Mouse (Mus musculus) liver, adult 10 weeks (tissue): ENCODE measurements around the gene Timmdc1. TPM values are rescaled to one million over a fixed set of nuclear protein-coding genes. Genes with fewer than 3 reads are reported as not detected.

ENCODE experiments used
- polyA plus RNA-seq: library from polyadenylated mRNA; stranded (reverse); fragments of 350-450 nt; fragmentation: Illumina TruSeq; extraction: RNeasy Lipid Tissue Mini Kit (QIAGEN cat#74804); gene quantifications from one replicate; pipeline ENCODE4 v1.2.3, GENCODE M21; 2014; ENCODE audit warnings: low read depth, low replicate concordance

The Timmdc1 gene
- polyA plus RNA-seq, result 18.3 TPM

DNA sequence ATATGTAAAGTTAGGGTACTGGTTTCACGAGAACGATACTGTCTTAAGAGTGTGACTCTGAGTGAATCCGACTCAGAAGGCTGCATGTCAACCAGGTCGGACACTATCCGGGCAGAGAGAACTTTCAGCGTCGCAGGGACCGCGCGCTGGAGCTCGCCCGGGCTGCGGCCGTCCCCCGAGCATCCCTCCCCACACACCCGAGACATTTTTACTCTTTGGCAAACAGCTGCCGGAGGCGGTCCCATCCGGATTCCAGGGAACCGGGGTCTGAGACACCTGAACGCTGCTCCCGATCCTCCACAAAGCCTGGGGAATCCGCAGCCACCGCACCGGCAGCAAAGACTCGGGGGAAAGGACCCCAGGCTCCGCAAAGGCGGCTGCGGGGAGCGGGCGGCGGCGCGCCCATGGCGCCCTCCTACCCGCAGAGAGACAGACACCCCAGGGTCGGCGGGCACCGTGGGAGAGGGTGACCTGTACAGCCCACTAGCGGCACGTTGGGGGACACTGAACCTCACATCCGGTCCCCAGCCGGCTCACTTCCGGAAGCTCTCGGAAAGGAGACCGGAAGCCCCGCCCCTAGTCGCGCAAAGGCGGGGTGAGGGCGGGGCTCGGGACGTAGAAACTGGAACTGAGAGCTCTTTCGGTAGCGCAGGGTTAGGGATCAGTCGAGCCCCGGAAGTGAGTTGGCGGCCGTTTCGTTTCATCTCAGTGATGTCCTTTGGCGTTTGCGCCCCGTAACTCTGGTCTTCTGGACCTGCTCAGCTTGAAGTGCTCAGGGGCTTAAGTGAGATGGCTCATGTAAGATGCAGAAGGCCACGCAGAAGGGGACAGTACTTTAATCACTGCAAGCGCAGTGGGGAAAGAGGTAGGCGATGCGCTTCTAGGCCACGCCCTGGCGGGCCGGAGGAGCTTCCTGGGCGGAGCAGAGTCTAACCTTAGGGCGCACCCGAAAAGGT, at the start of gene Timmdc1:
Gene Timmdc1 (minus strand): TSS at position 535 of the 956 bp plus-strand sequence.

DNA sequence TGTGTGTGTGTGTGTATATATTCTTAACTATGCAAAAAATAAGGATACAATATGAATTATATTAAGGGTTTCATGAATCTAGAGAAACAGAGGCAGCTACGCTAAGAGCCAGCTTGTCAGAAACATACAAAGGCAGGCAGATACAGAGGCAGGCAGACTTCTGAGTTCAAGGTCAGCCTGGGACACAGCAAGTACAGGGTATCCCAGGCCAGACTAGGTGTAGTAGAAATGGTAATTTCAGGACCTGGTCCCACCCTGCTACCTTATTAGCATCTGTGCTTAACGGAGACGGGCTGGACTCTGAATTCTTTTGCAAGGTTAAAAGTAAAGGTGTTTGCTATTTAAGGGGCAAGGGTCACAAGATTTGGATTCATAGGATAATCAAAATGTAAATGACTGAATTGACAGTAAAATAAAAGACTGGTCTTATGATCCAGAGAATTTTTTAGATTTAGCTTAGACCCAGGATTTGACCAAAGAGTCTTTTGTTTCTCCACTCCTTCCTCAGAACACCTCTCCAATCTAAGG, 35.8 kb upstream of the Timmdc1 start, which contains the start of gene Tmem39a:
Gene Tmem39a (plus strand): TSS at position 478 of the 528 bp plus-strand sequence.

DNA sequence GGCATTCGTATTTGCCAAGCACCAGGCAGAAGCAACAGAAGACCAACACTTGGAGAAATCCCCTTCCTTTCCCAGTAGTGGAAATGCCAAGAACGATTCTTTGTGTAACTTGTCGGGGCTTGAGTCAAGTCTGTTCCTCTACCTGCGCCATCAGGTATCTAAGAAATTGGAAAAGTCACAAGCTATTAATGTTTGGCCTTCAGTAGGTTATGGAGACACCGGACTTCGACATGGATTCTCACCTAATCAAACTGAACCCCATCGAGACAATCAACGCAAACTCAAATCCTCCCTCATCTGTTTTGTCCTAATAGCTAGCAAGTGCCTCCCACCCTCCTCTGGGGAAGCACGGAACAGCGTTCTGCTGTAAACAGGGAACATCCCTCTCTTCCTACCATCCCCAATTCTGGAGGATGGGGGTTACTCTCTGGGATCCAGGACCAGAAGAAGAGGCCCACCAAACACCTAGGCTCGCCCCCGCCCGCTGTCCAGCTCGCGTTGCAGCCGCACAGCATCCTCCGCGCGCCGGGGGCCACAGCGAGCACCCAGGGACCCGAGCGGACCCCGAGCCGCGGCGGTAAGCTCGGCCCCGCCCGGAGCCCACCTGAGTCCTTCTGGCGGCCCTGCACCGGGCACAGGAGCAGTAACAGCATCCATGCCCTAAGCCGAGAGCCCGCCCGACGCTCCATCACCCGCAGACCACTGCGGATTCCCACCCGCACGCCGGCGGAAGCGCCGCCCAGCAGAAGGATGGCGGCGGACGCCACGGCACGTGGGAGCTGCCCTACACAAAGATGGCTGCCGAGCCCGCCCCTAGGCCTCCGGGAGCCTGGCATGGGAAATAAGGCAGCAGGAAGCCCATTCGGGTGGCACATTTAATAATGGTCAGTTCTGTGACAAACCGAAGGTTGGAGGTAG, 27.3 kb upstream of the Timmdc1 start, which contains the start of gene Poglut1:
Gene Poglut1 (minus strand): TSS at position 780 of the 918 bp plus-strand sequence.

DNA sequence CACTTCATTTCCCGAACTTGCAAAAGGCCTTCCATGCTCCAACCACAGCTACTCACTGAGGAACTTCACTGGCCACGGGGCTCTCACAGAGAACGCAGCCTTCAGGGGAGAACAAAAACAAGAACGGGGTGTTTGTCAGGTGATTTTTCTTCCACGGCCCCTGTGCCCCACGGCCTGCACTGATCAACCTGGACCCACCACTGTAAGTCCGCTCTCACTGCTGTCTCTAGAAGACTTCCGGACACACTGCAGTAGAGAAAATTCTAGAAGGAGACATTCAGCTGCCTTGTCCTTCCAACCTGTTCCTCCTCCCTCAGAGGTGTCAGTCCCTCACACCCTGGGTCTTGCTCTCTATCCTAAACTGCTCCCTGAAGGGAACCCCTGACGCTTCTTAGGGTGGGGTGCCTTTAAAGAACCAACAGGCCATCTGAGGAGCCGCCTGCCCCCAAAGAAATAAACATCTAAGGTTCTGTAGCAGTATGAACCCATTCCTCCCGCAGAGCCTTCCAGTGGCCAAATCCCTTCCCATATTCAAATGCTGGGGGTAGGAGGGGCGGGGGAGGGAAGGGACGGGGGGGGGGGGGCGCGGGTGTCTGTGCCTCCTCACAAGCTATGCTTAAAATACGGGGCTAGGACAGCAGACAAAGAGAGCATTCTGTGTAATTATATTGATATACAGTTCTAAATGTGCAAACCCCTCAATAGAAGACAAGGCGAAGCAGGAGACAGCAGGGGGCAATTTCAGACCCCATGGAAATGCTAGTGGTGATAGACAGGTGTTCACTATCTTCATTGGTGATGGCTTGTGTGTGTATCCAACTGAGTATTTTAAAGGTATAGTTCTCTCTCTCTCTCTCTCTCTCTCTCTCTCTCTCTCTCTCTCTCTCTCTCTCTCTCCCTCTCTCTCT, 66.7 kb downstream of the Timmdc1 start, which contains the start of gene Cd80:
Gene Cd80 (plus strand): TSS at position 51 of the 908 bp plus-strand sequence.

DNA sequence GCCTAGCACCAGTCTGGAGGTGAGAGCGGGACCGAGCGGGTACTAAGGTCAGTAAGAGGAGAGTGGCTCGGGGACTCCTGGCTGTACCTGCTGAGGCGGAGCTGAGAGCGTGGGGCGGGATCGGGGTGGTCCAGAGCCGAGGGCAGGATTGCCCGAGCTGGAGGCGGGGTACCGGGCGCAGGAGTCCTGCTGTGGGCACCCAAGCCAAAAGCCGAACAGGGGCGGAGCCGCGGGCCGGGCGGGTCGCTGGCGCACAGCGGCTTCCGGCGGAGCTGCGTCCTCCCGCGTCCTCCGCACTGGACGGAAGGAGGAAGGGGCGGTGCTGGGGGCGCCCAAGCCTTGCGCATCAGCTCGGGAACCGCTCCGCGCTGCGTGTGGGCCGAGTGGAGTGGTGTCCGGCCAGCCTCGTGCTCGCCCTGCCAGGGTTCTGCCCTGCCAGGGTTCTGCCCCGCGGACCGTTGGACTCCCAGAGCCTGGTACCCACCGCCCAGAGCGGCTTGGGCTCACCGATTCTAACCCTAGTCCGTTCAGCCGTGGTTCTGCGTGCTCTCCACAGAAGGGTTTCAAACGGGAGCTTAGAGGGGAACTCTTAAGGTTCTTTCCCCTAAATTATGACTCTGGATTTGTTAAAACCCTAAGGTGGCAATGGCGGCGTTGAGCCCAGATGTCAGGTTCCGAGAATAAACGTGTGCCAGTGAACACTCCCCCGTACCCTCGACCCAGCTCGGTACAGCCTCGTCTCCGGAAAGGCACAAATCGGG, 69.8 kb downstream of the Timmdc1 start, which contains the start of gene Adprh:
Gene Adprh (minus strand): TSS at position 262 of the 761 bp plus-strand sequence.

Other genes with a start within 250 kb of the Timmdc1 start
- gene Nr1i2, start 227.8 kb downstream of the Timmdc1 start, polyA plus RNA-seq, result 13.2 TPM
- gene Maats1, start 180.5 kb downstream of the Timmdc1 start, polyA plus RNA-seq, result not detected
- 58.9 TPM for gene Cox17, start 175.7 kb downstream of the Timmdc1 start, polyA plus RNA-seq
- not detected for gene Gm21987, start 175.6 kb downstream of the Timmdc1 start, polyA plus RNA-seq
- not detected for gene Popdc2, start 160.5 kb downstream of the Timmdc1 start, polyA plus RNA-seq
- gene Pla1a, start 89.5 kb downstream of the Timmdc1 start, polyA plus RNA-seq, result 22.8 TPM
- 1.6 TPM for gene Adprh, start 70.0 kb downstream of the Timmdc1 start, polyA plus RNA-seq
- 0.58 TPM for gene Cd80, start 67.1 kb downstream of the Timmdc1 start, polyA plus RNA-seq
- 15.6 TPM for gene Poglut1, start 27.6 kb upstream of the Timmdc1 start, polyA plus RNA-seq
- 20.0 TPM for gene Tmem39a, start 36.0 kb upstream of the Timmdc1 start, polyA plus RNA-seq
- gene Arhgap31, start 190.6 kb upstream of the Timmdc1 start, polyA plus RNA-seq, result 1.9 TPM
- 3.5 TPM for gene B4galt4, start 219.6 kb upstream of the Timmdc1 start, polyA plus RNA-seq